Mouse (Mus musculus) C2C12 (cell line): Measurements from ENCODE around the gene Aknad1.

Experiments used
- CEBPB ChIP-seq: IDR thresholded peaks from one replicate; pipeline ENCODE4 v1.6.1; 2011; ENCODE audit warnings: low read depth, mild to moderate bottlenecking, control low read depth, moderate library complexity
- CTCF ChIP-seq: IDR thresholded peaks from one replicate; pipeline ENCODE4 v1.5.1; 2011; ENCODE audit not compliant: control insufficient read depth, insufficient read depth, insufficient read length
- FOSL1 ChIP-seq: IDR thresholded peaks from one replicate; pipeline ENCODE4 v1.8.0; 2011; ENCODE audit warnings: mild to moderate bottlenecking, low read length; ENCODE audit not compliant: poor library complexity, insufficient read depth, severe bottlenecking
- MAX ChIP-seq: IDR thresholded peaks from one replicate; pipeline ENCODE4 v1.6.1; 2011; ENCODE audit warnings: mild to moderate bottlenecking, control low read depth
- MYOD1 ChIP-seq: IDR thresholded peaks from one replicate; pipeline ENCODE4 v1.6.1; 2011; ENCODE audit warnings: low read depth; ENCODE audit not compliant: control insufficient read depth, insufficient read length
- MYOG ChIP-seq: IDR thresholded peaks from one replicate; pipeline ENCODE4 v1.6.1; 2011; ENCODE audit not compliant: control insufficient read depth, insufficient read length; ENCODE audit errors: extremely low read depth
- USF1 ChIP-seq: IDR thresholded peaks from one replicate; pipeline ENCODE4 v1.6.1; 2011; ENCODE audit warnings: low read depth, mild to moderate bottlenecking, control low read depth, moderate library complexity

- TF ChIP-seq MYOD1 (no peak), CTCF (no peak), USF1 (no peak), CEBPB (no peak), FOSL1 (no peak), MYOG (no peak), MAX (no peak)
Observed at GRCm38 (mm10) chr3:108796386-108796785, 56.9 kb downstream of the Aknad1 start.
